Mouse (Mus musculus): ENCODE measurements at regions not wholly inside any gene's neighbourhood (a gene's known extent, or its start where the extent isn't known, plus 50 kb on each side); places are given as distances from the start of the nearest gene placed in this dataset.

- Histone ChIP-seq H3K4me3 (no peak overlapping the region), H3K9me3 (no peaks in the 10 kb centered on the region), H3K36me3 (no peaks in the 10 kb centered on the region), H3K27me3 (no peaks in the 10 kb centered on the region), H3K9ac (no peak overlapping the region), H3K4me1 (no peaks in the 10 kb centered on the region), H3K4me2 (replicated peaks) (no peak overlapping the region), H3K27ac (no peak overlapping the region)
- no peak for ATAC-seq (ENCODE audit: insufficient number of reproducible peaks, insufficient read depth, low FRiP score, low TSS enrichment)
- WGBS: 84% methylated on average over 14 of the region's 14 CpGs
Observed at GRCm38 (mm10) chr3:153077846-153078703, 96.0 kb upstream of the St6galnac5 start.

GRCm38 (mm10) chr3:153072200-153072919 is 90.3 kb upstream of the St6galnac5 start:
- Histone ChIP-seq H3K36me3 (no peaks in the 10 kb centered on the region), H3K4me2 (replicated peaks) (no peak overlapping the region), H3K9ac (no peak overlapping the region), H3K4me1 (no peaks in the 10 kb centered on the region), H3K9me3 (no peaks in the 10 kb centered on the region), H3K4me3 (no peak overlapping the region), H3K27me3 (no peaks in the 10 kb centered on the region), H3K27ac (no peak overlapping the region)
- ATAC-seq (ENCODE audit: insufficient number of reproducible peaks, insufficient read depth, low FRiP score, low TSS enrichment): no peak
- WGBS: 49% methylated on average over 10 of the region's 10 CpGs

- ATAC-seq (ENCODE audit: insufficient number of reproducible peaks, insufficient read depth, low FRiP score, low TSS enrichment): no peak
- Histone ChIP-seq H3K27me3 (no peaks in the 10 kb centered on the region), H3K9me3 (no peaks in the 10 kb centered on the region), H3K4me3 (no peak overlapping the region), H3K4me2 (replicated peaks) (no peak overlapping the region), H3K4me1 (no peaks in the 10 kb centered on the region), H3K9ac (no peak overlapping the region), H3K36me3 (no peaks in the 10 kb centered on the region), H3K27ac (no peak overlapping the region)
- 75% methylated on average over 8 of the region's 8 CpGs for WGBS
Observed at GRCm38 (mm10) chr3:153071549-153071948, 89.5 kb upstream of the St6galnac5 start.

GRCm38 (mm10) chr3:153071123-153071522 is 89.1 kb upstream of the St6galnac5 start:
- Histone ChIP-seq H3K36me3 (no peaks in the 10 kb centered on the region), H3K27me3 (no peaks in the 10 kb centered on the region), H3K27ac (no peak overlapping the region), H3K9me3 (no peaks in the 10 kb centered on the region), H3K4me3 (no peak overlapping the region), H3K4me1 (no peaks in the 10 kb centered on the region), H3K4me2 (replicated peaks) (no peak overlapping the region), H3K9ac (no peak overlapping the region)
- ATAC-seq (ENCODE audit: insufficient number of reproducible peaks, insufficient read depth, low FRiP score, low TSS enrichment): no peak
- WGBS: 88% methylated on average over 3 of the region's 3 CpGs

- Histone ChIP-seq H3K27ac (no peak overlapping the region), H3K4me2 (replicated peaks) (no peak overlapping the region), H3K9me3 (no peaks in the 10 kb centered on the region), H3K27me3 (no peaks in the 10 kb centered on the region), H3K4me3 (no peak overlapping the region), H3K4me1 (no peaks in the 10 kb centered on the region), H3K36me3 (no peaks in the 10 kb centered on the region), H3K9ac (no peak overlapping the region)
- ATAC-seq (ENCODE audit: insufficient number of reproducible peaks, insufficient read depth, low FRiP score, low TSS enrichment): no peak
- 82% methylated on average over 3 of the region's 3 CpGs for WGBS
Observed at GRCm38 (mm10) chr3:153065890-153066289, 83.8 kb upstream of the St6galnac5 start.

- H3K27ac ChIP-seq: no peak overlapping the region
- no peak overlapping the region for H3K4me3 ChIP-seq
- peaks cover 3% of the 10 kb centered on the region; the same call in 1 of the 2 replicates for H3K9me3 ChIP-seq
- H3K9ac ChIP-seq: no peak overlapping the region
- H3K4me2 ChIP-seq (replicated peaks): no peak overlapping the region
- 97% methylated on average over 3 of the region's 3 CpGs for WGBS
- H3K4me1 ChIP-seq: no peaks in the 10 kb centered on the region
- no peaks in the 10 kb centered on the region for H3K27me3 ChIP-seq
- no peak for ATAC-seq (ENCODE audit: insufficient number of reproducible peaks, insufficient read depth, low FRiP score, low TSS enrichment)
- no peaks in the 10 kb centered on the region for H3K36me3 ChIP-seq
Observed at GRCm38 (mm10) chr3:153053163-153053562, 71.1 kb upstream of the St6galnac5 start.

- no peak overlapping the region for H3K9ac ChIP-seq
- no peak for ATAC-seq (ENCODE audit: insufficient number of reproducible peaks, insufficient read depth, low FRiP score, low TSS enrichment)
- no peak overlapping the region for H3K27ac ChIP-seq
- no peak overlapping the region for H3K4me2 ChIP-seq (replicated peaks)
- H3K27me3 ChIP-seq: no peaks in the 10 kb centered on the region
- no peaks in the 10 kb centered on the region for H3K4me1 ChIP-seq
- H3K4me3 ChIP-seq: no peak overlapping the region
- H3K36me3 ChIP-seq: no peaks in the 10 kb centered on the region
- peaks cover 7% of the 10 kb centered on the region for H3K9me3 ChIP-seq
Observed at GRCm38 (mm10) chr3:153051566-153051965, 69.5 kb upstream of the St6galnac5 start.

GRCm38 (mm10) chr3:153045328-153045727 is 63.3 kb upstream of the St6galnac5 start:
- WGBS: 94% methylated on average over 2 of the region's 2 CpGs
- H3K27ac ChIP-seq: no peak overlapping the region
- no peak for ATAC-seq (ENCODE audit: insufficient number of reproducible peaks, insufficient read depth, low FRiP score, low TSS enrichment)

GRCm38 (mm10) chr3:153033980-153034379 is 51.9 kb upstream of the St6galnac5 start:
- no peaks in the 10 kb centered on the region for H3K27me3 ChIP-seq
- ATAC-seq (ENCODE audit: insufficient number of reproducible peaks, insufficient read depth, low FRiP score, low TSS enrichment): no peak
- 82% methylated on average over 6 of the region's 6 CpGs for WGBS
- H3K27ac ChIP-seq: no peak overlapping the region
- no peaks in the 10 kb centered on the region for H3K4me1 ChIP-seq
- H3K9ac ChIP-seq: no peak overlapping the region
- H3K36me3 ChIP-seq: no peaks in the 10 kb centered on the region
- H3K4me2 ChIP-seq (replicated peaks): no peak overlapping the region
- H3K9me3 ChIP-seq: no peaks in the 10 kb centered on the region
- no peak overlapping the region for H3K4me3 ChIP-seq

More at GRCm38 (mm10) chr3:153045328-153045727, 63.3 kb upstream of the St6galnac5 start:
- Histone ChIP-seq H3K27me3 (no peaks in the 10 kb centered on the region), H3K9ac (no peak overlapping the region), H3K4me2 (replicated peaks) (no peak overlapping the region), H3K4me1 (no peaks in the 10 kb centered on the region), H3K4me3 (no peak overlapping the region), H3K9me3 (peaks cover 4% of the 10 kb centered on the region; the same call in 1 of the 2 replicates), H3K36me3 (no peaks in the 10 kb centered on the region)

Data from embryonic facial prominence, embryonic 12.5 days (tissue).